Comparison of ENCODE assay signal across 8 mouse cellular contexts in genomic region chr6:28420865-28421264, GRCm38 (mm10). TPM values are rescaled to one million over a fixed set of nuclear protein-coding genes. Genes with fewer than 3 reads are reported as not detected.
A peak's percentile ranks its signal among the peaks of the same experiment; 100 is the strongest.
DNase-seq lines count a peak whose midpoint lies in the region; ATAC-seq and TF ChIP-seq lines count a peak whose summit lies in the region.

No protein-coding gene starts in this region.

- H3K27ac ChIP-seq in kidney, embryonic 16.5 days (ENCODE audit: low read length) = no peak overlapping the region; the same call in 1 of the 2 replicates
- no peak overlapping the region for H3K27ac ChIP-seq in cortical plate, adult 2 months (ENCODE audit: insufficient read depth, low read length)
- H3K27ac ChIP-seq in hindbrain, embryonic 16.5 days (ENCODE audit: low read depth, low read length) = no peak overlapping the region
- no peak overlapping the region for H3K27ac ChIP-seq in midbrain, embryonic 15.5 days

- TF ChIP-seq CTCF in cortical plate, adult 2 months (IDR thresholded peaks at IDR 0.05; ENCODE audit: extremely low read depth, insufficient read depth, low read length) = no peak

- WGBS in kidney, embryonic 16.5 days = 21% methylated on average over 13 of the region's 13 CpGs
- 24% methylated on average over 13 of the region's 13 CpGs for WGBS in hindbrain, embryonic 16.5 days
- WGBS in midbrain, embryonic 15.5 days = 30% methylated on average over 13 of the region's 13 CpGs

- ATAC-seq in kidney, embryonic 16.5 days (ENCODE audit: low FRiP score, low TSS enrichment) = no peak
- no peak for ATAC-seq in hindbrain, embryonic 16.5 days
- ATAC-seq in midbrain, embryonic 15.5 days (replicated peaks) = no peak

- H3K4me1 ChIP-seq in kidney, embryonic 16.5 days (ENCODE audit: insufficient read depth, low read length) = peaks cover 53% of the 10 kb centered on the region
- peaks cover 13% of the 10 kb centered on the region for H3K4me1 ChIP-seq in cortical plate, adult 2 months (ENCODE audit: control insufficient read depth, insufficient read depth, low read length)
- peaks cover 34% of the 10 kb centered on the region for H3K4me1 ChIP-seq in hindbrain, embryonic 16.5 days (ENCODE audit: control insufficient read depth, insufficient read depth, low read depth, low read length)
- H3K4me1 ChIP-seq in midbrain, embryonic 15.5 days = peaks cover 48% of the 10 kb centered on the region

- peaks cover 33% of the 10 kb centered on the region for H3K36me3 ChIP-seq in kidney, embryonic 16.5 days (ENCODE audit: insufficient read depth, low read length)
- peaks cover 26% of the 10 kb centered on the region for H3K36me3 ChIP-seq in hindbrain, embryonic 16.5 days (ENCODE audit: control insufficient read depth, insufficient read depth, low read length)
- H3K36me3 ChIP-seq in midbrain, embryonic 15.5 days (replicated peaks) = peaks cover 25% of the 10 kb centered on the region

- no peak for DNase-seq in kidney, postnatal 36 days
- DNase-seq in c-Kit-positive CD71-positive TER-119-positive erythroid progenitor cells, embryonic 14.5 days (ENCODE audit: low spot score) = no peak
- DNase-seq in frontal cortex, postnatal 25 days (ENCODE audit: low spot score in 2 of 2) = no peak
- no peak for DNase-seq in MN1 (ENCODE audit: low spot score)

- H3K4me2 ChIP-seq in kidney, embryonic 16.5 days (replicated peaks; ENCODE audit: low read depth, low read length) = peak overlapping the region; percentile 67
- H3K4me2 ChIP-seq in hindbrain, embryonic 16.5 days (ENCODE audit: low read length) = peak overlapping the region; percentile 84
- H3K4me2 ChIP-seq in midbrain, embryonic 15.5 days = peak overlapping the region; percentile 91

- no peak for TF ChIP-seq POLR2A in cortical plate, adult 2 months (IDR thresholded peaks at IDR 0.05; ENCODE audit: extremely low read depth, insufficient read depth, low read length)

- no peaks in the 10 kb centered on the region for H3K27me3 ChIP-seq in kidney, embryonic 16.5 days (ENCODE audit: insufficient read depth, low read length)
- no peaks in the 10 kb centered on the region for H3K27me3 ChIP-seq in hindbrain, embryonic 16.5 days (replicated peaks; ENCODE audit: control insufficient read depth, insufficient read depth, low read length)
- H3K27me3 ChIP-seq in midbrain, embryonic 15.5 days (replicated peaks) = no peaks in the 10 kb centered on the region

- peak overlapping the region; percentile 80 for H3K9ac ChIP-seq in kidney, embryonic 16.5 days (replicated peaks; ENCODE audit: low read length)
- H3K9ac ChIP-seq in hindbrain, embryonic 16.5 days (ENCODE audit: low read depth, low read length) = peak overlapping the region; percentile 68
- H3K9ac ChIP-seq in midbrain, embryonic 15.5 days = peak overlapping the region; percentile 65

- H3K4me3 ChIP-seq in kidney, embryonic 16.5 days (ENCODE audit: low read length) = peak overlapping the region; percentile 69
- H3K4me3 ChIP-seq in cortical plate, adult 2 months (ENCODE audit: insufficient read depth, low read length) = peak overlapping the region; percentile 71
- H3K4me3 ChIP-seq in hindbrain, embryonic 16.5 days (ENCODE audit: low read length) = peak overlapping the region; percentile 56
- peak overlapping the region; percentile 67 for H3K4me3 ChIP-seq in midbrain, embryonic 15.5 days

- H3K9me3 ChIP-seq in kidney, embryonic 16.5 days (ENCODE audit: low read length) = no peaks in the 10 kb centered on the region
- no peaks in the 10 kb centered on the region for H3K9me3 ChIP-seq in hindbrain, embryonic 16.5 days (ENCODE audit: control insufficient read depth, low read length)
- H3K9me3 ChIP-seq in midbrain, embryonic 15.5 days = no peaks in the 10 kb centered on the region

RNA-seq across cellular contexts. Expression of gene Arf5, which starts 2.5 kb away (rescaled TPM):
- polyA plus RNA-seq in kidney, embryonic 16.5 days (2015; fragmentation: Nextera tagmentation; extraction: Ambion mirVana) = 328 and 350 TPM in 2 replicates
- polyA plus RNA-seq in cortical plate, adult 2 months (2012; rRNA removed) = 414 and 415 TPM in 2 replicates
- polyA plus RNA-seq in hindbrain, embryonic 16.5 days (2015; fragmentation: Nextera tagmentation; extraction: Ambion mirVana) = 450 and 472 TPM in 2 replicates
- polyA plus RNA-seq in midbrain, embryonic 15.5 days (2015; fragmentation: Nextera tagmentation; extraction: Ambion mirVana) = 414 and 435 TPM in 2 replicates

RNA-seq across cellular contexts. Expression of gene Fscn3, which starts 6.7 kb away (rescaled TPM):
- not detected in 2 replicates for polyA plus RNA-seq in kidney, embryonic 16.5 days (2015; fragmentation: Nextera tagmentation; extraction: Ambion mirVana)
- not detected in 2 replicates for polyA plus RNA-seq in cortical plate, adult 2 months (2012; rRNA removed)
- not detected in 2 replicates for polyA plus RNA-seq in hindbrain, embryonic 16.5 days (2015; fragmentation: Nextera tagmentation; extraction: Ambion mirVana)
- polyA plus RNA-seq in midbrain, embryonic 15.5 days (2015; fragmentation: Nextera tagmentation; extraction: Ambion mirVana) = not detected in 2 replicates

RNA-seq across cellular contexts. Expression of gene Gcc1, which starts 7.3 kb away (rescaled TPM):
- polyA plus RNA-seq in kidney, embryonic 16.5 days (2015; fragmentation: Nextera tagmentation; extraction: Ambion mirVana) = 11.5 and 12.6 TPM in 2 replicates
- polyA plus RNA-seq in cortical plate, adult 2 months (2012; rRNA removed) = 9.5 and 9.7 TPM in 2 replicates
- polyA plus RNA-seq in hindbrain, embryonic 16.5 days (2015; fragmentation: Nextera tagmentation; extraction: Ambion mirVana) = 10.4 and 12.6 TPM in 2 replicates
- 12.1 and 13.5 TPM in 2 replicates for polyA plus RNA-seq in midbrain, embryonic 15.5 days (2015; fragmentation: Nextera tagmentation; extraction: Ambion mirVana)

RNA-seq across cellular contexts. Expression of gene Zfp800, which starts 23.1 kb away (rescaled TPM):
- polyA plus RNA-seq in kidney, embryonic 16.5 days (2015; fragmentation: Nextera tagmentation; extraction: Ambion mirVana) = 13.5 and 17.9 TPM in 2 replicates
- 6.7 and 8.1 TPM in 2 replicates for polyA plus RNA-seq in cortical plate, adult 2 months (2012; rRNA removed)
- 15.0 and 18.2 TPM in 2 replicates for polyA plus RNA-seq in hindbrain, embryonic 16.5 days (2015; fragmentation: Nextera tagmentation; extraction: Ambion mirVana)
- polyA plus RNA-seq in midbrain, embryonic 15.5 days (2015; fragmentation: Nextera tagmentation; extraction: Ambion mirVana) = 22.2 and 22.4 TPM in 2 replicates

RNA-seq across cellular contexts. Expression of gene Pax4, which starts 28.3 kb away (rescaled TPM):
- polyA plus RNA-seq in kidney, embryonic 16.5 days (2015; fragmentation: Nextera tagmentation; extraction: Ambion mirVana) = not detected in 2 replicates
- 0.10 TPM in 1 of 2 replicates, not detected in the other for polyA plus RNA-seq in cortical plate, adult 2 months (2012; rRNA removed)
- 0.29 TPM in 1 of 2 replicates, not detected in the other for polyA plus RNA-seq in hindbrain, embryonic 16.5 days (2015; fragmentation: Nextera tagmentation; extraction: Ambion mirVana)
- polyA plus RNA-seq in midbrain, embryonic 15.5 days (2015; fragmentation: Nextera tagmentation; extraction: Ambion mirVana) = not detected in 2 replicates
